Mouse (Mus musculus) C2C12 (cell line): ENCODE measurements around the gene Skp1a. TPM values are rescaled to one million over a fixed set of nuclear protein-coding genes. Genes with fewer than 3 reads are reported as not detected.

Experiments used
- H3K27me3 ChIP-seq: one replicate; pipeline ENCODE4 v1.6.1; 2011; ENCODE audit not compliant: control insufficient read depth, insufficient read depth, insufficient read length
- H3K36me3 ChIP-seq: one replicate; pipeline ENCODE4 v1.6.1; 2011; ENCODE audit not compliant: control insufficient read depth, insufficient read depth
- H3K4me3 ChIP-seq: one replicate; pipeline ENCODE4 v1.5.1; 2011; ENCODE audit warnings: mild to moderate bottlenecking, control low read depth; ENCODE audit not compliant: poor library complexity, insufficient read depth, severe bottlenecking
- H3K79me2 ChIP-seq: one replicate; pipeline ENCODE4 v1.6.1; 2011; ENCODE audit not compliant: control insufficient read depth, insufficient read depth
- H3K79me3 ChIP-seq: one replicate; pipeline ENCODE4 v1.6.1; 2011; ENCODE audit warnings: low read depth, control low read depth
- H3ac ChIP-seq: one replicate; pipeline ENCODE3; 2011; ENCODE audit warnings: low read depth; ENCODE audit not compliant: control insufficient read depth, insufficient read length
- CEBPB ChIP-seq: IDR thresholded peaks from one replicate; pipeline ENCODE4 v1.6.1; 2011; ENCODE audit warnings: low read depth, mild to moderate bottlenecking, control low read depth, moderate library complexity
- CTCF ChIP-seq: IDR thresholded peaks from one replicate; pipeline ENCODE4 v1.5.1; 2011; ENCODE audit not compliant: control insufficient read depth, insufficient read depth, insufficient read length
- FOSL1 ChIP-seq: IDR thresholded peaks from one replicate; pipeline ENCODE4 v1.8.0; 2011; ENCODE audit warnings: mild to moderate bottlenecking, low read length; ENCODE audit not compliant: poor library complexity, insufficient read depth, severe bottlenecking
- MAX ChIP-seq: IDR thresholded peaks from one replicate; pipeline ENCODE4 v1.6.1; 2011; ENCODE audit warnings: mild to moderate bottlenecking, control low read depth
- MYOD1 ChIP-seq: IDR thresholded peaks from one replicate; pipeline ENCODE4 v1.6.1; 2011; ENCODE audit warnings: low read depth; ENCODE audit not compliant: control insufficient read depth, insufficient read length
- MYOG ChIP-seq: IDR thresholded peaks from one replicate; pipeline ENCODE4 v1.6.1; 2011; ENCODE audit not compliant: control insufficient read depth, insufficient read length; ENCODE audit errors: extremely low read depth
- USF1 ChIP-seq: IDR thresholded peaks from one replicate; pipeline ENCODE4 v1.6.1; 2011; ENCODE audit warnings: low read depth, mild to moderate bottlenecking, control low read depth, moderate library complexity
- polyA plus RNA-seq: library from polyadenylated mRNA; unstranded; fragments of >200 nt; fragmentation: generic; extraction: Trizol; gene quantifications from one replicate; pipeline ENCODE4 v1.2.1, GENCODE M21; 2012; ENCODE audit warnings: missing spikeins

Gene Skp1a
- polyA plus RNA-seq, 1 experiment, result 149 TPM

GRCm38 (mm10) chr11:52230694-52231093 lies 1.1 kb upstream of the Skp1a start:
- Histone ChIP-seq H3ac (no peak overlapping the region), H3K4me3 (no peak overlapping the region), H3K27me3 (no peaks in the 10 kb centered on the region), H3K79me2 (peaks cover 40% of the 10 kb centered on the region), H3K36me3 (no peaks in the 10 kb centered on the region), H3K79me3 (peaks cover 37% of the 10 kb centered on the region)
- TF ChIP-seq CTCF, result no peak
- TF ChIP-seq USF1, result no peak
- no peak for TF ChIP-seq MYOG

- H3K79me2 ChIP-seq, result peaks cover 64% of the 10 kb centered on the region
- peaks cover 11% of the 10 kb centered on the region for H3K36me3 ChIP-seq
- TF ChIP-seq USF1 (no peak), CEBPB (no peak), MYOD1 (no peak), FOSL1 (no peak), MYOG (no peak), CTCF (no peak), MAX (no peak)
These were observed 1.4 kb downstream of the Skp1a start for GRCm38 (mm10) chr11:52233043-52233653.

GRCm38 (mm10) chr11:52233906-52234305 lies 2.1 kb downstream of the Skp1a start:
- Histone ChIP-seq H3K27me3 (no peaks in the 10 kb centered on the region), H3K4me3 (no peak overlapping the region), H3K79me3 (peaks cover 68% of the 10 kb centered on the region), H3K79me2 (peaks cover 72% of the 10 kb centered on the region), H3ac (no peak overlapping the region), H3K36me3 (peaks cover 18% of the 10 kb centered on the region)
- TF ChIP-seq MAX (no peak), CTCF (no peak), MYOD1 (no peak), FOSL1 (no peak)

More at GRCm38 (mm10) chr11:52233043-52233653, 1.4 kb downstream of the Skp1a start:
- Histone ChIP-seq H3K79me3 (peaks cover 61% of the 10 kb centered on the region), H3ac (no peak overlapping the region), H3K4me3 (peak overlapping the region; percentile 100), H3K27me3 (no peaks in the 10 kb centered on the region)

GRCm38 (mm10) chr11:52234509-52234908 lies 2.7 kb downstream of the Skp1a start:
- no peak for TF ChIP-seq FOSL1
- TF ChIP-seq USF1, result no peak
- no peak for TF ChIP-seq MYOD1
- no peak for TF ChIP-seq MYOG
- TF ChIP-seq CEBPB, result no peak
- TF ChIP-seq CTCF, result no peak
- no peak for TF ChIP-seq MAX
- no peak overlapping the region for H3ac ChIP-seq
- H3K79me3 ChIP-seq, result peaks cover 73% of the 10 kb centered on the region
- H3K27me3 ChIP-seq, result no peaks in the 10 kb centered on the region
- H3K4me3 ChIP-seq, result no peak overlapping the region
- H3K36me3 ChIP-seq, result peaks cover 22% of the 10 kb centered on the region
- H3K79me2 ChIP-seq, result peaks cover 78% of the 10 kb centered on the region

- Histone ChIP-seq H3K79me2 (peaks cover 75% of the 10 kb centered on the region), H3K27me3 (no peaks in the 10 kb centered on the region), H3K4me3 (no peak overlapping the region), H3ac (no peak overlapping the region), H3K36me3 (peaks cover 74% of the 10 kb centered on the region), H3K79me3 (peaks cover 63% of the 10 kb centered on the region)
- no peak for TF ChIP-seq FOSL1
- TF ChIP-seq MAX, result no peak
- no peak for TF ChIP-seq USF1
- TF ChIP-seq CTCF, result no peak
- no peak for TF ChIP-seq CEBPB
- TF ChIP-seq MYOG, result no peak
- TF ChIP-seq MYOD1, result no peak
These were observed 9.2 kb downstream of the Skp1a start for GRCm38 (mm10) chr11:52240898-52241542.

- Histone ChIP-seq H3K27me3 (no peaks in the 10 kb centered on the region), H3K36me3 (peaks cover 75% of the 10 kb centered on the region), H3K4me3 (no peak overlapping the region), H3K79me2 (no peaks in the 10 kb centered on the region), H3ac (no peak overlapping the region), H3K79me3 (no peaks in the 10 kb centered on the region)
- TF ChIP-seq MYOD1 (no peak), MAX (no peak), CTCF (no peak), FOSL1 (no peak), MYOG (no peak), CEBPB (no peak), USF1 (no peak)
These were observed 17.7 kb downstream of the Skp1a start for GRCm38 (mm10) chr11:52249452-52249851.
